Mouse (Mus musculus) neural tube, embryonic 14.5 days (tissue): Measurements from ENCODE around the gene Cyp4f17. TPM values are rescaled to one million over a fixed set of nuclear protein-coding genes. Genes with fewer than 3 reads are reported as not detected.

Experiments used
- ATAC-seq: fragments of 200-750 bp; cut with Nextera tagmentation; 2 replicates; pipeline ENCODE4 v1.8.0; 2017; ENCODE audit warnings: low read depth, mild to moderate bottlenecking, moderate TSS enrichment, moderate library complexity
- H3K27ac ChIP-seq: fragments of 300-500 bp; sonication (generic); 2 replicates; pipeline ENCODE4 v1.5.1; 2014; ENCODE audit warnings: low read depth, mild to moderate bottlenecking, control low read depth, low read length, moderate library complexity, mixed read lengths
- H3K27me3 ChIP-seq: fragments of 300-500 bp; sonication (generic); 2 replicates; pipeline ENCODE4 v1.6.1; 2014; ENCODE audit warnings: low read length; ENCODE audit not compliant: control insufficient read depth, insufficient read depth
- H3K36me3 ChIP-seq: fragments of 300-500 bp; sonication (generic); 2 replicates; pipeline ENCODE4 v1.6.1; 2014; ENCODE audit warnings: low read length, mixed read lengths; ENCODE audit not compliant: control insufficient read depth, insufficient read depth
- H3K4me1 ChIP-seq: fragments of 300-500 bp; sonication (generic); 2 replicates; pipeline ENCODE4 v1.6.1; 2014; ENCODE audit warnings: low read length; ENCODE audit not compliant: control insufficient read depth, insufficient read depth
- H3K4me2 ChIP-seq: fragments of 300-500 bp; sonication (generic); 2 replicates; pipeline ENCODE4 v1.6.1; 2014; ENCODE audit warnings: mild to moderate bottlenecking, low read depth, low read length, control low read depth
- H3K4me3 ChIP-seq: fragments of 300-500 bp; sonication (generic); 2 replicates; pipeline ENCODE4 v1.5.1; 2014; ENCODE audit warnings: low read depth, low read length, control low read depth, mixed read lengths
- H3K9ac ChIP-seq: fragments of 300-500 bp; sonication (generic); replicated peaks from 2 replicates; pipeline ENCODE4 v1.6.1; 2014; ENCODE audit warnings: low read depth, mild to moderate bottlenecking, control low read depth, low read length, mixed read lengths
- H3K9me3 ChIP-seq: fragments of 300-500 bp; sonication (generic); 2 replicates; pipeline ENCODE4 v1.6.1; 2016; ENCODE audit warnings: low read length; ENCODE audit not compliant: control insufficient read depth
- WGBS: fragments of 180-500 bp; shearing (Covaris S2); extraction: QIAGEN DNeasy Blood & Tissue Kit; methylation state at CpG from one replicate; pipeline ENCODE4 v1.1.7; 2014; 5-methylcytosine and 5-hydroxymethylcytosine counted together
- polyA plus RNA-seq: library from polyadenylated mRNA; unstranded; fragments of >200 nt; fragmentation: Nextera tagmentation; extraction: Ambion mirVana; gene quantifications from 2 replicates; pipeline ENCODE4 v1.2.1, GENCODE M21; 2014

Gene Cyp4f17
- polyA plus RNA-seq: 12.1 and 13.1 TPM in 2 replicates

- no peaks in the 10 kb centered on the region for H3K27me3 ChIP-seq
- peak within 1 kb of the TSS; percentile 61 for H3K9ac ChIP-seq
- H3K4me1 ChIP-seq: peaks cover 14% of the 10 kb centered on the region
- H3K27ac ChIP-seq: peak within 1 kb of the TSS; percentile 69
- H3K4me2 ChIP-seq: peak within 1 kb of the TSS; percentile 95
- ATAC-seq: peak; percentile 91
- no peaks in the 10 kb centered on the region for H3K36me3 ChIP-seq
- peak within 1 kb of the TSS; percentile 42 for H3K4me3 ChIP-seq
- H3K9me3 ChIP-seq: no peaks in the 10 kb centered on the region
- 2% methylated on average over 27 of the region's 30 CpGs for WGBS
Measured at GRCm38 (mm10) chr17:32505851-32506728, at the start of gene Cyp4f17. Cyp4f17 (plus strand) TSS chr17:32506050.

- no peaks in the 10 kb centered on the region for H3K9me3 ChIP-seq
- no peaks in the 10 kb centered on the region for H3K4me1 ChIP-seq
- H3K9ac ChIP-seq: no peak overlapping the region
- H3K4me3 ChIP-seq: no peak overlapping the region
- ATAC-seq: no peak
- no peak overlapping the region for H3K27ac ChIP-seq
- no peaks in the 10 kb centered on the region for H3K36me3 ChIP-seq
- 66% methylated on average over 7 of the region's 7 CpGs for WGBS
- H3K4me2 ChIP-seq: no peak overlapping the region
- no peaks in the 10 kb centered on the region for H3K27me3 ChIP-seq
Measured at GRCm38 (mm10) chr17:32468494-32468893, 37.4 kb upstream of the Cyp4f17 start.

DNA sequence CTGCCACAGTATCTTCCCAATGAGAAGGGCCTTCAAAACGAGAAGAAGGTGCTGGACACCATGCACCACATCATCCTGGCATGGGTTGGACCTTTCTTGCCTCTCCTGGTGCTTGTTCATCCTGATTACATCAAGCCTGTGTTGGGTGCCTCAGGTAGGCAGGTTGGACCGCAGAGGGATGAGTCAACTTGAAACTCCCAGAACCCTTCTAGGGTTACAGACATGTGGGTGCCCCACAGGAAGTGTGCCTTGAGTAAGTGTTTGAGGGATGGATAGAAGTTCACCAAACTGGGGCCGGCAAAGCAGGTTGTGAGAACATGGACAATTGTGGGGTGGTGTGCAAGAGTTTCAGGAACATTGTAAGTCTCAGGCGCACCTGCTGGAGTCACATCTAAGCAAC, 35.1 kb upstream of the Cyp4f17 start:
- Histone ChIP-seq H3K36me3 (no peaks in the 10 kb centered on the region), H3K9ac (no peak overlapping the region), H3K27me3 (no peaks in the 10 kb centered on the region), H3K4me1 (no peaks in the 10 kb centered on the region), H3K4me2 (no peak overlapping the region), H3K4me3 (no peak overlapping the region), H3K9me3 (no peaks in the 10 kb centered on the region), H3K27ac (no peak overlapping the region)
- ATAC-seq: no peak
- WGBS: 92% methylated on average over 4 of the region's 4 CpGs

- Histone ChIP-seq H3K4me1 (no peaks in the 10 kb centered on the region), H3K4me2 (no peak overlapping the region), H3K27me3 (no peaks in the 10 kb centered on the region), H3K9me3 (no peaks in the 10 kb centered on the region), H3K36me3 (no peaks in the 10 kb centered on the region), H3K27ac (no peak overlapping the region), H3K4me3 (no peak overlapping the region), H3K9ac (no peak overlapping the region)
- WGBS: 64% methylated on average over 7 of the region's 7 CpGs
- ATAC-seq: no peak
Measured at GRCm38 (mm10) chr17:32472176-32472575, 33.7 kb upstream of the Cyp4f17 start.

- 92% methylated on average over 5 of the region's 5 CpGs for WGBS
- ATAC-seq: no peak
- no peaks in the 10 kb centered on the region for H3K9me3 ChIP-seq
- no peak overlapping the region for H3K4me2 ChIP-seq
- no peak overlapping the region for H3K27ac ChIP-seq
- H3K4me3 ChIP-seq: no peak overlapping the region
- no peaks in the 10 kb centered on the region for H3K27me3 ChIP-seq
- H3K9ac ChIP-seq: no peak overlapping the region
- no peaks in the 10 kb centered on the region for H3K36me3 ChIP-seq
- no peaks in the 10 kb centered on the region for H3K4me1 ChIP-seq
Measured at GRCm38 (mm10) chr17:32474954-32475560, 30.8 kb upstream of the Cyp4f17 start.

DNA sequence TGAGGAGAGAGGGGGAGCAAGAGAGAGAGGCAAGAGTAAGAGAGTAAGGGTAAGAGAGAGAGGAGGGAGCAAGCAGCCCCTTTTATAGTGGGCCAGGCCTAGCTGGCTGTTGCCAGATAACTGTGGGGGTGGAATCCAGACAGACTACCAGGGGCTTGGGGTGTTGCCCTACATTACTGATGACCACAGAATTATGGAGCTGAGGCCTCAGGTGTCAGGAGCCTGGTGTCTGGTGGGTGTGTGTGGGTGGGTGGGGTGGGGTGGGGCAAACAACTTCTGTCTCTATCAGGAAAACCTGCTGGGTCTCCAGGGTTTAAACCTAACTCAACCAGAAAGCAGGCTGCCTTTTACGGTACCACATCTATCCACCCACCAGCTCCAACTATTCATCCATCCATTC, 28.6 kb upstream of the Cyp4f17 start:
- 100% methylated on average over 1 of the region's 1 CpGs for WGBS
- H3K27me3 ChIP-seq: no peaks in the 10 kb centered on the region
- no peak overlapping the region for H3K4me3 ChIP-seq

DNA sequence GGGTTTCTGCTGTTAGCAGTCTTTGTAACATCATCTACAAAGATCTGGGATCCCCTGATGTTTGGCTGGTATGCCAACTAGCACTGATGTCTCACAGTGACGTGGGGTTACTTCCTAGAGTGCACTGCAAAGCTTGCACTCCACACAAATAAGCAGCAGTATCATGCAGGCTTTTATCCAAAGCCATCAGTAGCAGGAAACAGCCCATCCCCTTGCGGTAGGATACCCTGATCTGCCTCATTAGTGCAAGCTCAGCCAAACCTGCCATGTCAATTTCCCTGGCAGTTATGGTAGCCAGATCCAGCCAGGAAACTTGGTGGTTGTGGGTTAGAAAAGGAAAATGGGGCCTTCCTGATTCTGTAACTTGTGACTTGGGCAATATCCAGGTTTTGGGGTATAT, 27.1 kb upstream of the Cyp4f17 start:
- no peaks in the 10 kb centered on the region for H3K27me3 ChIP-seq
- H3K4me3 ChIP-seq: no peak overlapping the region
- no peaks in the 10 kb centered on the region for H3K4me1 ChIP-seq
- H3K36me3 ChIP-seq: no peaks in the 10 kb centered on the region
- no peak overlapping the region for H3K9ac ChIP-seq
- no peak for ATAC-seq
- no peak overlapping the region for H3K4me2 ChIP-seq
- H3K9me3 ChIP-seq: no peaks in the 10 kb centered on the region
- no peak overlapping the region for H3K27ac ChIP-seq
- 59% methylated on average over 2 of the region's 2 CpGs for WGBS

More for the DNA sequence above, 28.6 kb upstream of the Cyp4f17 start:
- Histone ChIP-seq H3K27ac (no peak overlapping the region), H3K9ac (no peak overlapping the region), H3K4me1 (no peaks in the 10 kb centered on the region), H3K36me3 (no peaks in the 10 kb centered on the region), H3K4me2 (no peak overlapping the region), H3K9me3 (no peaks in the 10 kb centered on the region)
- no peak for ATAC-seq

DNA sequence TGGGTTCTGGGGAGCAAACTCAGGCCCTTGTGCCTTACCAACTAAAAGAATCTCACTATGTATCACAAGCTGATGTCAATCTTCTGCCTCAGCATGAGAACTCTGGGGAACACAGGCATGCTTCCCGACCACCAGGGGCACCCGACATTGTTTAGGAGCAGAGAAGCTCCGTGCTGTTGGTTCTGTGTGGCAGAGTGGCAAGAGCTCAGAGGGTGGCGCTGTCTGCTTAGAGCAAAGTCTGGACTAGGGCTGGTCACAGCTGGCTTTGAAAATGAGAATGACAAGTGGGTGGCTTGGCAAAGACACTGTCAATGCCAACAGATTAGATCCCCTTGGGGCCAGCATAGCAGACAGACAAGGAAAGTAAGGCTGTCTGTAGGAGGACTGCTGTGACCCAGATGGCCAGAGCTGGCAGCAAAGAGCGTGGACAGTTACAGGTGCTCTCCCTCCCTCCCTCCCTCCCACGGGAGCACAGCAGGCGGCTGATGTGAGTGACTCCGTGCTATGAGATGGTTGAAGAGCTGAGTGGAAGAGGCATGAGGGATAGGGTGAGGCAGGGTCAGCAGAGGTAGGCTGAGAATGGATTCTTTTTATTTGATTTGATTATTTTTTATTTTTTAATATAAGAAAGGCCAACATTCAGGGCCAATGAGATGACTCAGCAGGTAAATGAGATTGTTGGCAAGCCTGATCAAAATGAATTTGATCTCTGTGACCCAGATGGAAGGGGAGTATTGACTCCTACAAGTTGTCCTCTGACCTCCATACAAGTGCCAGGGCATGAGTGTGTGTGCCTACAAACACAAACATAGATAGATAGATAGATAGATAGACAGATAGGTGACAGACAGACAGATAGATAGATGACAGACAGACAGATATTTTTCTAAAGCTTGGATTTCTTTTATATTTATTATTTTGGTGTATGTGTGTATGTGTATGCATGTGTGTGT, 26.0 kb upstream of the Cyp4f17 start:
- no peaks in the 10 kb centered on the region for H3K4me1 ChIP-seq
- H3K9ac ChIP-seq: no peak overlapping the region
- H3K4me2 ChIP-seq: no peak overlapping the region
- no peak for ATAC-seq
- no peaks in the 10 kb centered on the region for H3K27me3 ChIP-seq
- no peak overlapping the region for H3K4me3 ChIP-seq
- no peak overlapping the region for H3K27ac ChIP-seq
- 12% methylated on average over 8 of the region's 8 CpGs for WGBS
- no peaks in the 10 kb centered on the region for H3K9me3 ChIP-seq
- H3K36me3 ChIP-seq: no peaks in the 10 kb centered on the region
